Mouse (Mus musculus) CD4-positive, CD25-positive, alpha-beta regulatory T cell, adult 2 months (primary cell): ENCODE results near the gene Ptpn11.
A peak's percentile ranks its signal among the peaks of the same experiment; 100 is the strongest.

Experiments used
- DNase-seq: peaks from one replicate; pipeline ENCODE4 v3.0.0-alpha.2; 2012; ENCODE audit warnings: low read depth, low spot score

Gene Ptpn11

DNA sequence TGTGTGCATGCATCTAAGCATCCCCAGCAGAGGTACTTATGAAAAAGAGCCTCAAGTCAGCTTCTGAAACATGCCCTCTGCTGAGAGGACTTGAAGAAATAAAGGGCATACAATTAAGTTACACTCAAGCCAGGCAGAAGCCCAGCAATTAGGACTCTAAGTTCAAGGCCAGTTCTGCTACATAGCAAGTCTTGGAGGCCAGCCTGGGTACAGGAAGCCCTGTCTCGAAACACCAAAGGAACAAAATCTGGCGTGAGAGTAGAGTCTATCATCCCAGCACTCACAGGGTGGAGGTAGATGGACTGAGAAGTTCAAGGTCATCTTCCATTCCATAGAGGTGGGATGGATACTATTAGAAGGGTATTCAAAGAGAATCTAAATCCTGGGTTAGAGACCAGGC, 6.8 kb downstream of the Ptpn11 start:
- no peak for DNase-seq

- DNase-seq: peak; percentile 32
Observed at GRCm38 (mm10) chr5:121183269-121183668, 7.9 kb downstream of the Ptpn11 start.

DNA sequence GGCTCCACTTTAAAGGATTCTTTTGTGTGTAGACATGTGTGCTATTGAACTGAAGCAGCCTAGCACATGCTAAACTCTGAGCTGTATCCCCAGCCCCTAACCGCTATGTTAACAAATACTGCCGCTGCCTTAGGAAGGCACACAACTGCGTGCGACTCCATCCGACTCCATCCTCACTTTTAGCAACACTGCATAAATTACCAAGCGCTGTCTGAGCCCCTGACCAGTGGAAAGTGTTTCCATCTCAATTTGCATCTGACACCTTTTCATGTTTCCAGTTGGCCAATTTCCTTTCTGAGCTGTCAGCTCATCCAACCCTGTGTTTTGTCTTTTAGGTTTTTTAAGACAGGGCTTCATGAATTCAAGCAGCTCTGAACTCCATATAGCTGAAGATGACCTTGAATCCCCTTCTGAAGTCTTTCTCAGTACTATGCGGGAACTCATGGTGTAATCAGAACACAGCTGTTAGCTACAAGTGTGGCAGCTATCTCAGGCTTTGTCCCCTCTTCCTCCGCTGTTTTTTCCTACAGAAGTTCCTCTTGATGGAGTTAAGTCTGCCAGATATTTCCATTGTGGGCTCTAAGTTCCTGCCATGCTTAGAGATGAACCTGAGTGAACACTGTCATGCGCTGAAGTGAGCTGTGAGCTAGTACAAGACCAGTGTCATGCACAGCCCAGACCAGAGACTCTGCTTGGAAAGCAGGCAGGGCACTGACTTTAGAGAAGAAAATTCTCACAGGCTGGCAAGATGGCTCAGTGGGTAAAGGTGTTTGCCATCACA, 11.9 kb downstream of the Ptpn11 start:
- DNase-seq: peak; percentile 26

DNA sequence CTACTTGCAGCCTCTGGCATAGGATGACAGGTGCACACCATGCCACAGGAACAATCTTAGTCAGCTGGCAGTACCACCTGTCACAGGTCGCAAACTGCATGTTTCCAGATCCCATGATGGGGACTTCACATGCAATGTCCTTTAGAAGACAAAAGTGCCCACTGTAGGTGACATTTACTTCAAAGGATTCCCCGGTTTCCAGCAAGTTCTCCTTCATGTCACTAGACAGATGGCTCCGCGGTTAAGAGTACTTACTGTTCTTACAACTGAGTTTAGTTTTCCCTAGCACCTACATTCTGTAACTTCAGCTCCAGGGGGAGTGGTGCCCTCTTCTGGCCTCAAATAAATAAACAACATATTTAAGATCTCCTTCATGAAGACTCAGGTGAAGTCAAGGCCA, 18.4 kb downstream of the Ptpn11 start:
- DNase-seq: peak; percentile 61

GRCm38 (mm10) chr5:121169588-121169987, 21.6 kb downstream of the Ptpn11 start:
- no peak for DNase-seq

DNA sequence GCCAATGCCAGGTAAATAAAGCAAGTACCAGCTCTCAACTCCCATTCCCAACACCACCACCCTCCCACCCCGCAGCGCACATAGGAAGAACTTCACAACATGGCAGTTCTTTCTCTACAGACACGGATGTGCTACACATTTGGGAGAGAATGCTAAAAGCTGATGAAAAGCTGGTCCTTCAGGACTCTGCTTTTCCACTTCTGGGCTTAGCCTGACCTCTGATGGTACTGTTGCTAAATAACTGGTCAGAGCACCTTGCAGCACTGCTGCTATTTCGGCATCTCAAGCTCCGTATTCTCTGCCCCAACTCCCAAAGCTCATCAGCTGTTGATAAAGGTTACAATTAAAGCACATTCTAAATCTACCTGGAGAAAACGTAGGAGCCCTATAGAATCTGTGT, 24.3 kb downstream of the Ptpn11 start:
- no peak for DNase-seq

DNA sequence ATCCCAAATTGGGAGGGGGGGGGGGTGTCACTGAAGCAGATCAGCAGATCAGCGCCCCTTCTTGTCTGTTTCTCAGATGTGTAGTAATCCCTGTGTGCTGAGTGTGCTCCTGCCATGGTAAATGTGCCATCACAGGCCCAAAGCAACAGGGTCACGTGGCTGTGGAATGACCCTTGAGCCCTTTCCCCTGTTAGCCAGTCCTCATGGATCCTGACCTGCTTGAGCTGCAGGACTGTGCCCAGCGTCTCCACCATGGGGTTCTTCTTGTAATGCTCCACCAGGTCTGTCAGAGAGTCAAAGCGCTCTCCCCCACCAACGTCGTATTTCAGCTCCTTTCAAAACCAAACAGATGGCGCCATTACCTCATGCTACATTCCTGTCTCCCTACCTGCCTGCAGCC, 28.3 kb downstream of the Ptpn11 start:
- DNase-seq: no peak

DNA sequence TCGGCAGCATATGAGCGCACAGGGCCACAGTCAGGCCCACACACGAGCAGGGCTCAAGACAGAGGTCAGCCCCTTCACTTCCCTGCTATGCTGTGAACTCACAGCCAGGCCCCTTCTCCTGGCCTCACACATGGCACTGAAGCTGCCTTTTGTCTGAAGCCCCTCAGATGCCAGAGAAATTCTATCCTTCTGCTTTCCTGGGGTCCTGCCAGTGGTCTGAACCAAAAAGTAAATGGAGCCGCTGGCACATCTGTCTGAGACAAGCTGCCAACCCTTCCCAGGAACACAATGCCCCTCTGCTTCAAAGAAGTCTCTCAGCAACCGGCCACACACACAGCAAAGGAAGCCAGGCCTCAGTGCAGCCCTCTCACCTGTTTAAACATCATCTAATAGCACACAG, 28.9 kb downstream of the Ptpn11 start:
- DNase-seq: no peak

DNA sequence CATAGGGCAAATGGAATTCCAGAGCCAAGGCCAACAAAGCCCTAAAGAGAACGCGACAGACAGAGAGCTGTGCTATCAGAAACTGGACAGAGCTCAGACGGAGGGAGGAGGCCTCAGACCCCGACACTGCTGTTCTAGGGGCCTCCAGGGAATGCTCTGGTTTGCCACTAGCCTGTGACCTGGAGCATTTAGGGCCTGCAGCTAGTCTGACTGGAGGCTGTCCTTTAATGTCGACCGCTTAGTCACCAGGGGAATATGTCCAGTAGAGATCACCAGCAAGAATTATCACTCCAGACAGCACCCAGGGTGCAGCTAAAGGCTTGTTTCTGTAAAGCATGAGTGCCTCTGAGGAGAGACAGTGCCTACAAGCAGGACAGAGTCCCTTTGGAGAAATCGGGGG, 32.2 kb downstream of the Ptpn11 start:
- DNase-seq: no peak

- DNase-seq: no peak
Observed at GRCm38 (mm10) chr5:121157489-121157888, 33.7 kb downstream of the Ptpn11 start.

- no peak for DNase-seq
Observed at GRCm38 (mm10) chr5:121157017-121157416, 34.2 kb downstream of the Ptpn11 start.

GRCm38 (mm10) chr5:121156121-121156520, 35.1 kb downstream of the Ptpn11 start:
- no peak for DNase-seq

DNA sequence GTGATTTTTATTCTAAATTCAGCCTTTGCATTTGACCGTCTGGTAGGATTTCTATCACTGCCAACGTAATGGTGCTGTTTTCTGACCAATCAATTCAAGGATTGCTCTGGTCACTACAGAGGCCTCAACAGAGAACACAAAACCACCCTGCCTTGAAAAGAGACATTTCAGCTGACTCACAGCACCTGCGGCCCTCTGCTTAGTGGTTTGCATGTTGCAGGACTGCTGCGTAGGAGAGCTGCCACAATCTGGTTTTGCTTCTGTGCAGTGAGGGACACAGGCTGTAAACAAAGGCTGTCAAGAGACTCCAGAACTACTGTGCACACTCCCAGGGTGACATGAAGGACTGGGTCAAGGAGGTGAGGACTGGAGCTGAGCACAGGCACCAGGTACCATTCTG, 40.5 kb downstream of the Ptpn11 start:
- no peak for DNase-seq

DNA sequence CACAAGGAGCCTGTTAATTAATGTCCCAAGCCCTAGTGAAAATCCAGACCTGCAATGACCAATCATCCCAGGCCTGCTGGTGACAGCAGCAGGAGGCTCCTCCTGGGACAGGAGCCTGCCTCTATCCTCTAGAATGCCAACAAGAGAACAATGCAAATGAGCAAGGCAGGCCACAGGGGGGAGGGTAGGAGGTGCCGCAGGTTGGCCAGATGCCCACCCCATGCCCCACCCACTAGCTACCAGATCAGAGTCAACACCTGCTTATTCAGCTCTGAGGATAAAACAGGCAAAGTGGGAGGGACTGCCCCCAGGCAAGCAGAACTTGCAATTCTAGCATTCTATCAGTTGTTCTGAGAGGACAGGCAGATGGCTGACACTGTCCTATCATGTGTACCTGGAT, 42.0 kb downstream of the Ptpn11 start:
- no peak for DNase-seq

DNA sequence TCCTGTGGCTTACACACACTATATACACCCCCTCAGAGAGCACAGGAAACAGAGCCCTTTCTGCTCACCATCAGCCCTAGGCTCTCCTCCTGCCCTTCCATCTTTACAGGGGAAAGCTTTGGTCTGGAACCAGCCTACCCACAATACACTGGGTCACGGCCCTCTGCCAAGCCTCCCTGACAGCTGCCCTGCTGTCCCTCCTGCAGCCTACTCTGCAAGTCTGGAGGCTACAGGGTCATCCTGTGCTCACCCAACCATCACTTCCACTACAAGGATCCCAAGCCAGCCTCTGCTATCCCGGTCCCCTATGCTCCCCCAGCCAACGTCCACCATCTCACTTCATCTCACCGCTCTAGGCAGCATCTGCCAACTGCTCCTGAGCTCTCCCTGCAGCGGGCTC, 44.9 kb downstream of the Ptpn11 start:
- DNase-seq: no peak

DNA sequence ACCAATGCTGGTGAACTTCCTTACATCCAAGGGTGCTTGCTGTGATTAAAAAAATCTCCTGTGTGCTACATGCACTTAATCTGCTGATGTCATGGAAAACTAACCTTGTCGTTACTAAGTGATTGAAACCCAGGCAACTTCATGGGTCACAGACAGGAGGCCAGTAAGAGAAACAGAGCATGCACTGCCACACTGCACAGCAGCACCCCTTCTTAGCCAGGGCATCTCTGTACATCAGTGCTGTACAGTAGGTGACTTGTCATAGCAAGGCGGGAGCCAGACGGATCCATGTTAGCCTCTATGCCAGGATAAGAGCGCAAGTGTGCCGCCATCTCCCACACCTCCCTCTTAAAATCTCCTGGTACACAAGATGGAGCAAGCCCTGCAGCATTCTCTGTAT, 45.6 kb downstream of the Ptpn11 start:
- no peak for DNase-seq

- no peak for DNase-seq
Observed at GRCm38 (mm10) chr5:121144441-121145238, 46.6 kb downstream of the Ptpn11 start.

DNA sequence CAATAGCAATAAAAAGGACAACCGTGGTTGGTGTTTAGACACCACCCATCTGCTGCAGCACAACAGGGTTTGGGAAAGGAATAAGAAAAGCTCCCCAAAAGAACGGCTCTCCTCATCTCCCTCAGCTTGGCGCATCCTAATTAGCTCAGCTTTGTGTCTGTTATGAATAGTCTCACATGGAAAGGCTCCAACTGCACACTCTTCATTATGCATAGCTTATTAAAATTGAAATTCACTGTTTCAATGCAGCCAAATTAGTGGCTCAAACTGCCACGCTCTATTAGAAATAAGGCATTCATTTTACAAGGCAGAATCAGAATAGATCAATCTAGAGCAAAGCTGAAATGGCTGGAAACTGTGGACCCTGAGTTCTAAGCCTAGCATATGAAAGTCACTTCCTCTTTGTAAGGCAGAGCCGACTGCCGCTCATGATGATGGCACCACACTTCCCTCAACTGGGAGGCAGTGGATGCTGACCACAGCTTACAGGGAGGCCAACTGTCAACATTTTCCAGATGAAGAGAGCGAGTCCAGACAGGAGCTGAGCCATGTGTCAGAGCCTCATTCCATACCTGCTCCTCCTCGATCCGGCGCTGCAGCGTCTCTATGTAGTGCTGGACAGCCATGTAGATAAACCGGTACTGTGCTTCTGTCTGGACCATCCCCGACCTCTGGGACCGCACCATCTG, 48.6 kb downstream of the Ptpn11 start:
- DNase-seq: no peak

DNA sequence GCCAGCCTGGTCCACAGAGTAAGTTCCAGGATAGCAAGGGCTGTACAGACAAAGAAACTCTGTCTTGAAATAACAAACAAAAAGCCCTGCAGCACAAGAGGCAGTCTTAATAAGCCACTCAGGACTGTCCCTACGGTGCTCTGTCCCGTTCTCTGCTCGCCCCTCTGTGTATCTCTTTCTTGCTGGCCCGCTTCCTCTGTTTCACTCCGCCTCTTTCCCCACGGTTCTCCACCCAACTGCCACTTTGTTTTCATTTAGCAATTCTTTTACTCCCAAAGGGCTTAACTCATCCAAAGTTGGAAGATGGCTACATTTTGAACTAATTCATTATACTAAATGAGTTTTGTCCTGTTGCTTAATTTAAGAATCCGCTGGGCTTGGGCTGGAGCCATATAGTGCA, 50.9 kb downstream of the Ptpn11 start:
- no peak for DNase-seq

DNA sequence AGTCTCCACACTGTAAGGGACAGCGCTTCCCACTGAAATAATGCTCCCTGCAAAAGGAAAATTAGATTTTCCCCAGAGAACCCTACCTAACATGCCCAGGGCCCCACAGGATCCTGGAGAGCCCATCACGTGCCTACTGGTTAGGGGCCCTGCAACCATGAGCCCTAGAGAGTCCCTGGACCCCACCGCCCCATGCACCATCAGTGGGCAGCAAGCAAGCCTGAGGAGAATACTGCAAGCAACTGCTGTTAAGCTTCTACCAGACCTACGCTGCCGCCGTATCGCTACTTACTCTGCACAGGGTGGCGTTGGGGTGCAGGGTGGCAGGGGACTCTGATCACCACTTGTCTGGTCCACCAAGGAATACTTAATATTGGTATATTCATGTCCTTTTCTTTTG, 54.1 kb downstream of the Ptpn11 start:
- no peak for DNase-seq

- no peak for DNase-seq
Observed at GRCm38 (mm10) chr5:121131801-121132200, 59.4 kb downstream of the Ptpn11 start.

GRCm38 (mm10) chr5:121129254-121129653, 61.9 kb downstream of the Ptpn11 start:
- DNase-seq: no peak

DNA sequence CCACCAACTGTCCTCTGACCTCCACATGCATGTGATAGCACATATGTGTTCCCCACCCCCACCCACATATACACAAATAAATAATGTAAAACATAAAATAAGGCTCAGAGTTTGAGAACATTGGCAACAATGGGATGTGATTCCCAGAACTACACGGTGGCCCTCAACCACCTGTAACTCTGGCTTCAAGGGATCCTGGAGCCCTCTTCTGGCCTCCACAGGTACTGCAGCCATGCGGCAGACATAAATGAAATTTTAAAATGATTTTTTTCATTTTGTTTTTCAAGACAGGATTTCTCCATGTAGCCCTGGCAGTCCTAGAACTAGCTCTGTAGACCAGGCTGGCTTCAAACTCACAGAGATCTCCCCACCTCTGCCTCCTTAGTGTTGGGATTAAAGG, 65.1 kb downstream of the Ptpn11 start:
- DNase-seq: peak; percentile 52
